Mouse (Mus musculus): ENCODE results near the gene Brsk2. TPM values are rescaled to one million over a fixed set of nuclear protein-coding genes. Genes with fewer than 3 reads are reported as not detected.

The Brsk2 gene
- polyA plus RNA-seq, 2 experiments: 0.66 to 0.78 TPM

DNA sequence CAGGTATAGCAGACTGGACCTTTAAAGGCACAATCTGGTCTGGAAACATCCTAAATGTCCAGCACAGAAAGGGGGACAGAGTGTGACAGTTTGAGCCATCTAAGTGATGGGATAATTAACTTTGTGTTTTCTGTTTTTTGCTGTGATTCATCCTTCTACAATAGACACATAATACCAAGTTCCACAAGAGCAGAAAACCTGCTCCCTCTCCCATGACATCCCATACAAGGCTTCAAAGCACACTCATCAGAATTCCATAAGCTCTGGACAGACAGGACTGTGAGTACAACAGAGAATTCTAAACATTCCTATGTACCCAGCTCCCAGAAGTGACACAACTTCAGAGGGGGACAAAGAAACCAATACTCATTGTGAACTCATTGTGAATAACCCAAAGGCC, 101.0 kb downstream of the Brsk2 start:
- peaks cover 12% of the 10 kb centered on the region for H3K36me3 ChIP-seq (ENCODE audit: control insufficient read depth, insufficient read depth, low read length)
- H3K4me2 ChIP-seq (replicated peaks; ENCODE audit: low read depth, low read length, severe bottlenecking): no peak overlapping the region
- ATAC-seq (ENCODE audit: low FRiP score, low read depth): no peak
- no peaks in the 10 kb centered on the region for H3K4me1 ChIP-seq (ENCODE audit: control insufficient read depth, insufficient read depth, low read length)
- H3K9me3 ChIP-seq (ENCODE audit: control insufficient read depth, low read length): no peaks in the 10 kb centered on the region
- DNase-seq (ENCODE audit: low spot score): no peak
- no peak overlapping the region for H3K9ac ChIP-seq (ENCODE audit: low read depth, low read length, severe bottlenecking)
- no peak overlapping the region for H3K4me3 ChIP-seq (replicated peaks; ENCODE audit: low read length)
- TF ChIP-seq POLR2A (IDR thresholded peaks at IDR 0.05; ENCODE audit: borderline replicate concordance, extremely low read depth, insufficient read depth, insufficient read length): no peak
- H3K27ac ChIP-seq (replicated peaks; ENCODE audit: low read depth, low read length): no peak overlapping the region
- H3K27me3 ChIP-seq (ENCODE audit: control insufficient read depth, insufficient read depth, low read length): no peaks in the 10 kb centered on the region

Small RNA genes lying within 50 kb of the gene (microRNA-seq; reads per million reads assigned to microRNA genes)
- gene Mir3104: not detected

Other genes with a start within 250 kb of the Brsk2 start
- 0.01 TPM in 2 replicates for gene Muc5ac, start 160.8 kb upstream of the Brsk2 start, polyA plus RNA-seq (2012; rRNA removed)
- 0.06 TPM in 1 of 2 replicates, not detected in the other for gene Muc5ac, start 160.8 kb upstream of the Brsk2 start, polyA plus RNA-seq (2014; fragmentation: Nextera tagmentation; extraction: Ambion mirVana)
- 0.01 and 0.03 TPM in 2 replicates for gene Muc5b, start 110.7 kb upstream of the Brsk2 start, polyA plus RNA-seq (2012; rRNA removed)
- 0.03 TPM in 1 of 2 replicates, not detected in the other for gene Muc5b, start 110.7 kb upstream of the Brsk2 start, polyA plus RNA-seq (2014; fragmentation: Nextera tagmentation; extraction: Ambion mirVana)
- gene Tollip, start 31.2 kb upstream of the Brsk2 start, polyA plus RNA-seq (2012; rRNA removed): 46.0 and 55.8 TPM in 2 replicates
- 41.3 and 46.3 TPM in 2 replicates for gene Tollip, start 31.2 kb upstream of the Brsk2 start, polyA plus RNA-seq (2014; fragmentation: Nextera tagmentation; extraction: Ambion mirVana)
- gene Mob2, start 111.3 kb downstream of the Brsk2 start, polyA plus RNA-seq (2012; rRNA removed): 55.2 and 56.2 TPM in 2 replicates
- gene Mob2, start 111.3 kb downstream of the Brsk2 start, polyA plus RNA-seq (2014; fragmentation: Nextera tagmentation; extraction: Ambion mirVana): 73.6 and 76.9 TPM in 2 replicates
- gene Dusp8, start 146.1 kb downstream of the Brsk2 start, polyA plus RNA-seq (2012; rRNA removed): 4.1 and 5.4 TPM in 2 replicates
- gene Dusp8, start 146.1 kb downstream of the Brsk2 start, polyA plus RNA-seq (2014; fragmentation: Nextera tagmentation; extraction: Ambion mirVana): 3.5 TPM in 2 replicates
- not detected in 2 replicates for gene Gm45618, start 171.0 kb downstream of the Brsk2 start, polyA plus RNA-seq (2012; rRNA removed)
- not detected in 2 replicates for gene Gm45618, start 171.0 kb downstream of the Brsk2 start, polyA plus RNA-seq (2014; fragmentation: Nextera tagmentation; extraction: Ambion mirVana)
- gene Gm39115, start 186.3 kb downstream of the Brsk2 start, polyA plus RNA-seq (2012; rRNA removed): not detected in 2 replicates
- not detected in 2 replicates for gene Gm39115, start 186.3 kb downstream of the Brsk2 start, polyA plus RNA-seq (2014; fragmentation: Nextera tagmentation; extraction: Ambion mirVana)
- not detected in 2 replicates for gene Gm45337, start 194.9 kb downstream of the Brsk2 start, polyA plus RNA-seq (2012; rRNA removed)
- not detected in 2 replicates for gene Gm45337, start 194.9 kb downstream of the Brsk2 start, polyA plus RNA-seq (2014; fragmentation: Nextera tagmentation; extraction: Ambion mirVana)
- gene Gm29735, start 207.4 kb downstream of the Brsk2 start, polyA plus RNA-seq (2012; rRNA removed): not detected in 2 replicates
- gene Gm29735, start 207.4 kb downstream of the Brsk2 start, polyA plus RNA-seq (2014; fragmentation: Nextera tagmentation; extraction: Ambion mirVana): not detected in 2 replicates
- not detected in 2 replicates for gene Gm4553, start 216.0 kb downstream of the Brsk2 start, polyA plus RNA-seq (2012; rRNA removed)
- gene Gm4553, start 216.0 kb downstream of the Brsk2 start, polyA plus RNA-seq (2014; fragmentation: Nextera tagmentation; extraction: Ambion mirVana): not detected in 2 replicates
- not detected in 2 replicates for gene Krtap5-2, start 226.3 kb downstream of the Brsk2 start, polyA plus RNA-seq (2012; rRNA removed)
- gene Krtap5-2, start 226.3 kb downstream of the Brsk2 start, polyA plus RNA-seq (2014; fragmentation: Nextera tagmentation; extraction: Ambion mirVana): not detected in 2 replicates
- not detected in 2 replicates for gene Gm10153, start 240.6 kb downstream of the Brsk2 start, polyA plus RNA-seq (2012; rRNA removed)
- gene Gm10153, start 240.6 kb downstream of the Brsk2 start, polyA plus RNA-seq (2014; fragmentation: Nextera tagmentation; extraction: Ambion mirVana): not detected in 2 replicates

All from limb, embryonic 14.5 days (tissue).